Mouse (Mus musculus) gastrocnemius, postnatal 10 days (tissue): ENCODE results near the gene Aff1. TPM values are rescaled to one million over a fixed set of nuclear protein-coding genes. Genes with fewer than 3 reads are reported as not detected.

Experiments
- DNase-seq: peaks from one replicate; pipeline ENCODE4 v3.0.0; 2021; ENCODE audit warnings: mixed read lengths
- long read RNA-seq, 2 experiments: library from polyadenylated mRNA; stranded (forward); transcript quantifications; one replicate each; pipeline ENCODE4 v2.0.0; 2021
- total RNA-seq, 2 experiments: library from RNA; stranded (reverse); gene quantifications; 2 replicates each; pipeline ENCODE4 v1.2.3; 2021

Aff1 gene
- total RNA-seq: 10 to 100 TPM; 30.0 to 31.5 TPM
- long read RNA-seq, experiment 1, partial matches to known transcripts: 3 of 5 reads
- long read RNA-seq, experiment 1, other reads (novel, unspliced or antisense): 2 of 5 reads
- long read RNA-seq, experiment 2, full-length matches to known transcripts: 2 of 7 reads
- long read RNA-seq, experiment 2, partial matches to known transcripts: 3 of 7 reads
- long read RNA-seq, experiment 2, other reads (novel, unspliced or antisense): 2 of 7 reads

GRCm38 (mm10) chr5:103691624-103692530 is at the start of gene Aff1:
Gene Aff1, plus strand, starts transcription at chr5:103692374.
- DNase-seq: peak; percentile 96

- DNase-seq: no peak
These were observed 48.0 kb upstream of the Aff1 start for GRCm38 (mm10) chr5:103644167-103644566.

GRCm38 (mm10) chr5:103647320-103647719 is 44.9 kb upstream of the Aff1 start:
- no peak for DNase-seq

GRCm38 (mm10) chr5:103654225-103654624 is 37.9 kb upstream of the Aff1 start:
- no peak for DNase-seq

- no peak for DNase-seq
These were observed 37.4 kb upstream of the Aff1 start for GRCm38 (mm10) chr5:103654780-103655179.

- DNase-seq: peak; percentile 70
These were observed 36.6 kb upstream of the Aff1 start, which contains the start of gene 1700016H13Rik for GRCm38 (mm10) chr5:103655346-103656118. Gene 1700016H13Rik, minus strand, starts transcription at chr5:103656010.

- DNase-seq: no peak
These were observed 33.3 kb upstream of the Aff1 start for GRCm38 (mm10) chr5:103658921-103659320.

GRCm38 (mm10) chr5:103659571-103659970 is 32.6 kb upstream of the Aff1 start:
- no peak for DNase-seq

- DNase-seq: no peak
These were observed 27.2 kb upstream of the Aff1 start for GRCm38 (mm10) chr5:103664932-103665331.

- DNase-seq: no peak
These were observed 26.3 kb upstream of the Aff1 start for GRCm38 (mm10) chr5:103665876-103666275.

GRCm38 (mm10) chr5:103671858-103672257 is 20.3 kb upstream of the Aff1 start:
- no peak for DNase-seq

GRCm38 (mm10) chr5:103673611-103674010 is 18.6 kb upstream of the Aff1 start:
- DNase-seq: no peak

GRCm38 (mm10) chr5:103674482-103674881 is 17.7 kb upstream of the Aff1 start:
- no peak for DNase-seq

- no peak for DNase-seq
These were observed 15.8 kb upstream of the Aff1 start for GRCm38 (mm10) chr5:103676289-103676881.

- no peak for DNase-seq
These were observed 14.3 kb upstream of the Aff1 start for GRCm38 (mm10) chr5:103677894-103678293.

GRCm38 (mm10) chr5:103678974-103679373 is 13.2 kb upstream of the Aff1 start:
- DNase-seq: no peak

GRCm38 (mm10) chr5:103680381-103680780 is 11.8 kb upstream of the Aff1 start:
- DNase-seq: peak; percentile 57

- no peak for DNase-seq
These were observed 10.3 kb upstream of the Aff1 start for GRCm38 (mm10) chr5:103681824-103682223.

GRCm38 (mm10) chr5:103689645-103690044 is 2.5 kb upstream of the Aff1 start:
- DNase-seq: no peak

- DNase-seq: no peak
These were observed 2.0 kb upstream of the Aff1 start for GRCm38 (mm10) chr5:103690190-103690589.

GRCm38 (mm10) chr5:103691171-103691570 is 1.0 kb upstream of the Aff1 start:
- no peak for DNase-seq

- DNase-seq: no peak
These were observed 412 bp downstream of the Aff1 start for GRCm38 (mm10) chr5:103692531-103693040.
